Mouse (Mus musculus) kidney, postnatal 10 days (tissue): ENCODE measurements at regions not wholly inside any gene's neighbourhood (a gene's known extent, or its start where the extent isn't known, plus 50 kb on each side); places are given as distances from the start of the nearest gene placed in this dataset.

ENCODE experiments used
- DNase-seq: peaks from one replicate; pipeline ENCODE4 v3.0.0; 2021; ENCODE audit warnings: mixed read lengths

DNA sequence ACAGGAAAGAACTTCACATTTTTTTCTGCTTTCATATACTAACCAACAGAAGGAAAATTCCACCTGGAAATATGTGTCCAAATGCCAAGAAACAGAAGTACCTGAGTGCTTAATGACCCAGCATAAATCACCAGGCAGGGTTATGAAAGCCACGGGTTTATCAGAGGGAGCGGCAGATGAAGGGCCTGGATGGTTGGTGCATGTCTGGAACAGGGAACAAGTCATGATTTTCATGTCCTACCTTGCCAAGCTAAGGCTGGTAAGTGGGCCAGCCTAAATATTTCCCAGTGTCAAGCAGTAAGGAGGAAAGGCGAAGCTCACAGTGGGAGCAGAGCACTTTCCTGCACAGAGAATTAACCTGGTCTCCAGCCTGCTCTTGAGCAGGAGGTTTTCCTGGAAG lies 132.3 kb upstream of the Foxq1 start:
- DNase-seq: no peak

DNA sequence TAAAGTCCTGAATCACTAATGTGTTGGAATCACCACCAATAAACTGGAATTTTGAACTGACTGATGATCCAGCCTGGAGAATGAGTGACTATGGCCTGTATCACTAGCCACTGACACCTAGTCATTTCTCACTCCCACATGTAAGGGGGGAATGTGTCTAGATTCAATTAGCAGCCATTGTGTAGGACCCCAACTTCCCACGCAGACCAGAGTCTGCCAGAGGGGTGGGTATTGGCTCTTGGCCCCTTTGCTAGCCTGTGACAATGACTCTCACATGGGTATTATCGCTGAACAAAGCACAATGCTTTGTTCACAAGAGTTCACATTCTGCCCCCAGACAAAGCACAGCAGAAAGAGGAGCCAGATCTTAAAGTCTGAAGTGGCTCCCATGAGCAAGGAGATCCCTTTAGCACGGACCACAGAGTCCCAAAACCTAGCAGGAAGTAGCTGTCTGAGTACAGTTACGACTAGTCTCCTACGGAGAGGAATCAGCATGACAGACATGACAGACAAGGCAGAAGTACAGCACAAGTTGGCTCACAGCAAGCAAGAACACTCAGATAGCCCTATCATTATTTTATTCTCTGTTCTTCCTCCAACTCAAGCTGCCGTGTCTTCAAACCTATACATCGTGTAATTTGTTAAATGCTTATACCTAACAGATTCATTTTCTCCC lies 130.0 kb upstream of the Foxq1 start:
- no peak for DNase-seq

DNA sequence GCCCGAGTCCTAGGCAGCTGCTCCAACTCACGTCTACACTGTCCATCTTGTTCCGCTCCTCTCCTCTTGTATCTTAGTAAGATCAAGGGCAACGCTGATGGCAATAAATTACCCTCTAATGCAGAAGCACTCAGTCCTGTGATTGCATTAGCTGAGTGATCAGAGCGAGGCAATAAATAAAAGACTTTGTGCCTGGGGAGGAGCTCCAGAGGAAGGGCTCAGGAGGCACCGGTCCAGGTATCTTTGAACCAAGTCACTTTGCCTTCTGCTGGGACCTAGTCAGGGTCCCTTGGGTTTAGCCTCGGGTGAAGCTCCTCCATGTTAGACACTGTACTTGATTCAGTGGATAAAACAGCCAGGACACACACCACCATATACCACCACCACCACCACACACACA lies 119.5 kb upstream of the Foxq1 start:
- no peak for DNase-seq

GRCm38 (mm10) chr13:31439761-31440627 lies 115.9 kb upstream of the Foxq1 start:
- no peak for DNase-seq

DNA sequence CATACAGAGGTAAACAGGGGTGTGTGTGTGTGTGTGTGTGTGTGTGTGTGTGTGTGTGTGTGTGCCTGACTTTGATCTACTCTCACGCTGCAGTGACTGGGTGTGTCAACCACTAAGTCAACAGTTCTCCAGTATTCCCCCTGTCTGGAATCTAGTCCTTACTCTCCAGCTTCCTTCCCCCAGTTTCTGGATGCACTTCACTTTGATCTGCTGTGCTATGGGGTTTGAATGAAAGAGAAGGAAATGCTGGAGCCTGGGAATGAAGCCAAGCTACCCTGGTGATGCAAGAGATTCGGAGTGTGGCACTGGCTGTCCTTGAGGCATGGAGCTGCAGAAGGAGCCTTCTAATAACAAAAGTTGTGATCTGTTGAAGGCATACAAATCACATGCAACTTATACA lies 97.1 kb upstream of the Foxq1 start:
- DNase-seq: peak; percentile 15

DNA sequence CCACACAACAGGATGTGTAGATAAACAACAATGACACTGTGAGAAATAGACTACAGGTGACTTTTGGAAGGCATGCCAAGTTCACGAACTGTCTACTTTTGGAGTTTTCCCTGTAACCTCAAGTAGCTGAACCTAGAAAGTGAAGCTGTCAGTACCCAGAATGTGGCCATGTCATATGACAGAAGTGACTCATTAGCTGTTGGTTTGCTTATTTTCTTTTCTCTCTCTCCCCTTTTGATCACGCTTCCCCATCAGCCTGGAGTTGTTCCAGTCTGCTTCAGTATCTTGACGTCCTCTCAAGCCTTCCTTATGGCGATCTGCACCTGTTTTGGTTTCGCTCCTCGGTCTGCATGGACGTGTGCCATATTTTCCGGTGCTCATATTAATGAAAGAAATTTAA lies 90.8 kb upstream of the Foxq1 start:
- no peak for DNase-seq

DNA sequence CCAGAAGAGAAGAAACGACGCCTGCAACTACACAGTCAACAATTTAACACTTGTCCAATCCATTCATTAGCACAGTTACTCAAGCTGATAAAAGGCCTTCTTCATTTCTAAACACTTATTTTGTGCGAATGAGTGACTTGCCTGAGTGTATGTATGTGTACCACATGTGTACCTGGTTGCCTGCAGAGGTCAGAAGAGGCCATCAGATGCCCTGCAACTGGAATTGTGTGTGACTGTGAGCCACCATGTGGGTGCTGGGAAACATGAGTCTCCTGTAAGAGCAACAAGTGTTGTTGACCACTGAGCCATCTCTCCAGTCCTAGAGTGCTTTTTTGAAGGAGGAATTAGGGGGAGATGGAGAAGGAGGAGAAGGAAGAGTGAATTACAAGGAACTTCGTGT lies 90.2 kb upstream of the Foxq1 start:
- no peak for DNase-seq

- no peak for DNase-seq
Measured at GRCm38 (mm10) chr13:31468131-31468530, 87.8 kb upstream of the Foxq1 start.

GRCm38 (mm10) chr13:31468983-31469382 lies 87.0 kb upstream of the Foxq1 start:
- no peak for DNase-seq

DNA sequence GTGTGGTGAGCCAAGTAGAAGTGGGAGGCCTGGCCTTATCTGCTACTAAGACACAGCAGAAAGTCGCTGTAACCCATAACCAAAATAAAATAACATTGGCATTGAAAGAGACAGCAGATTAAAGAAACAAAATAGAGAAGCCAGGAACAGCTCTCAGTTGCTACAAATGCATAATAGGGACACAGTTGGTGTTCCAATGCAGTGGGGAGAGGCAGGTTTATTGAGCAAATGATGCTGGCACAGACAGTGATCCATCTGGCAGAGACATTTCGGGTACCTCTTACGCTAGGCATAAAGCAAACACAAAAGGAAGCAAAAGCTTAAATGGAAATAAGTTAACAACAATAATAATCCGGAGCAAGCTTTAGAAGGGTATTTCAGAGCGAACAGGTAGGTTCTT lies 83.6 kb upstream of the Foxq1 start:
- DNase-seq: no peak

DNA sequence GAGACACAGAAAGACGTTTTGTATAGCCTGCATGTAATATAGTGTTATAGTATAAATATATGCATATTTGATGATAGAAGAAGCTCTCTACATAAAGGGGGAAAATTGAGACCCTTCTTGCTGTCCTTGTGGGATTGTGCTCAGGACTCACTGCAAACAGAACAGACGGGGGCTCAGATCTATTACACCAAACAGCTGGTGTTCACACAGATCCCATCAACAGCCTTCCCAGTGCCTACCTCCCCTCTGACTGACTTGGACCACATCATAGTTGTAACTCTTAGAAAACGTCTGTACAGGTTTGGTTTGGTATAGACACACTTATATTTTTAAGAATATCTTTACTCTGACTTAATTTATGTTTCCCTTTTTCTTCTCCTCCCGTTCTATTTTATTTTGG lies 83.1 kb upstream of the Foxq1 start:
- DNase-seq: no peak

DNA sequence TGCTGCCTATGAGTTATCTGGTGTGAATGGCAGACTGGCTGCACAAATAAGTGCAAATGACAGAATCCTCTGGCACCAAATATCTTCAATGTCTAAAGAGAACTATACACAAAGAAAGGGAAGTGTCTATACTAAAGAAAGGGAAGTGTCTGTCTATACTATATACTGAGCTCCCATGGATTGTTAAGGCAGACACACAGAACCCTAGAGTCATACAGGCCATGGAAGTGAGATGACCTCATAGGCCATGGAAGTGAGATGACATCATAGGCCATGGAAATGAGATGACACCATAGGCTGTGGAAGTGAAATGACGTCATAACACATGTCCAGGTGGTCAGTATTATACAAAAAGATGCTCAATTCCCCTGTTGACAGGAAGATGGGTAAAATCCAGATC lies 82.7 kb upstream of the Foxq1 start:
- no peak for DNase-seq

GRCm38 (mm10) chr13:31475845-31476244 lies 80.1 kb upstream of the Foxq1 start:
- DNase-seq: peak; percentile 59

DNA sequence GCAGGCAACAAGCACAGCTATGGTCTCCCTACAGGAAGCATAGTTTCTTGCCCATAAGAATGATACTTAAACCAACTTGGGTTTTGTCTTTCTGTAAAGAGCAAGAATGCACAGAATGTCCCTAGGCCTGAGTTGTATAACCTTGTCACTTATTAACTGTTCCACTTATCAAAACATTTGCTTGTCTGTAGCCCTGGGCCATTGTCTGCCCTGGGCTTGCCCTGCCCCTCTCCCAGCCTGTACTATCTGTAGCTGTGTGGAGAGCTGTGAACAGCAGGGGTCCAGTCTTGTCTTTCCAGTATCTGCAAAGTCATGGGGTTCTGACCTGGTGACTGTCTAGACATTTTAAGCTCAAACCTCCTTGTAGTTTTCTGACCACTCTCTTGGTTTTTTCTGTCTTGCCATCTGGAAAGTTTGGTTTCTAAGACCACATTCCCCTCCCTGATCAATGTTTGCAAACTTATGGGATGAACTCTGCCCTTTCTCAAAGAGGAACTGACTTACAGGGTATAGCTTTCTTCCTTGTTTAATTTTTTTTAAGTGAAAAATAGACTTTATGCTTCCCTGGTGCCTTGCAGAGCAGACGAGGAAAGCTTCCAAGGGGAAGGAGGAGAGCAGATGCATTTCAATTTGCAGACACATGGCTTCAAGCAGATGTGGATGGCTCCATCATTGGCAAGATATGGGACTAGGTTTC lies 78.6 kb upstream of the Foxq1 start:
- DNase-seq: no peak

DNA sequence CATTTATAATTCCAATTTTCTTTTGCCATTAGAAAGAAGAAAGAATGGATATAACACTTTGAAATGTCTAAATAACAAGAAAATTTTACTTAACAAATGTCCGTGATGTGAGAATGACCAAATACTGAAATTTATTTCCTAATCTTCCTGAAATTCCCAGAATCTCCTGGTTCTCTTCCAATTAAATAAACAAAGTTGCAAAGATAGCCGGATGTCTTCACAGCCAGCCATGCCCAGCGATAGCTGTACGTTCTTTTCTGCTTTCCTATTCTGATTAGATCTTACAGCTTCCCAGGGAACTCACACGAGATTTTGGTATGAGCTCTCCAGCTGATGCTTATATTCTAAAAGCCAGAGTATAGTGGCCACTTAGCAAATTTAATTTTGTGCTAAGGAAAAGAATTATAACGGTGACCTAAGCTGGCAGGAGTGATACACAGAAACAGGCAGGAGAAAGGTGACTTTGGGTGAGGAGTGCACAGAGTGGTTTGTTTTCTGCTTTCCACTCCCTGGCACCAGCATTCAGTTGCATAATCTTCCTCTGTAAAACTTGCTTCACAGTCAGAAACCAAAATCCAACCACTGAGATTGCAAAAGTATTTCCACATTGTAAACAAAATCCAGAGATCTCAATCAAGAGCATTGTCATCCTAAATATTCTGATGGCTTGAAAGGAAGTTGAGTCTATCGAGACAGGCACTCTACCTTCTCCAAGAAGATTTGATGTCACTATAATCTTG lies 74.7 kb upstream of the Foxq1 start:
- DNase-seq: no peak

DNA sequence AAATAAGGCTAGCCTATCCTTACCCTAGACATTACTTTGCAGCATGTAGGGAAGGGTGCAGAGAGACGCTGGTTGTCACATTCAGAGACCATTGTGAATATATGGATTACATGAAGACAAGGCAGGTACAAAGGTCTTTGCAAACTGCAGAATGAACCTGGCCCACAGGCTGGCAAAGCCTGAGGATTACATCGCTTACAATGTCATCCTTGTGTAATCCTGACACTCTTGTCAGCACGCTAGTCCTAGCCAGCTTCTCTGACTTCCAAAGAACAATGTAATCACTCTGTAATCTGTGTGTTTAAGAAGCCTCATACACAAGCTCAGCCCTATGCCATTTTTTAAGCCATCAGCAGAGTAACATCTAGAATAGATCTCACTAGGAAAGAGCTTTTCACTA lies 69.6 kb upstream of the Foxq1 start:
- DNase-seq: no peak

DNA sequence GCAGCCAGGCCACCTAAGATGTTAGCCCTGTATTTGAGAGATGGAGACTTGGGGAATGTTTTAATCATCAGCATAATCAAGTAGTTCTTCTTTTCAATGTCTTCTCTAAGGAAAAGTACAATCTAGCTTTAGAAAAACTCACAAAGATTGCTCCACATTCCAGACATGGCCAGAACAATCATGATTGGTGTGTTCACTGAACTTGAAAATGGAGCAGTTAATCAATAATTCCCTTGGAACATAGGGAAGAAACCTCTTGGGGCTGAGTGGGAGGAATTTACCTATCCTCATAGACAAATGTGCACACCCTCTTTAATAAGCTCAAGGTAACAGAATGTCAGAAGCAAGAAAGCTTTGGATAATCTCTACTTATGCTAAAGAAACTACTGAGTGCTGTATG lies 67.7 kb upstream of the Foxq1 start:
- no peak for DNase-seq

DNA sequence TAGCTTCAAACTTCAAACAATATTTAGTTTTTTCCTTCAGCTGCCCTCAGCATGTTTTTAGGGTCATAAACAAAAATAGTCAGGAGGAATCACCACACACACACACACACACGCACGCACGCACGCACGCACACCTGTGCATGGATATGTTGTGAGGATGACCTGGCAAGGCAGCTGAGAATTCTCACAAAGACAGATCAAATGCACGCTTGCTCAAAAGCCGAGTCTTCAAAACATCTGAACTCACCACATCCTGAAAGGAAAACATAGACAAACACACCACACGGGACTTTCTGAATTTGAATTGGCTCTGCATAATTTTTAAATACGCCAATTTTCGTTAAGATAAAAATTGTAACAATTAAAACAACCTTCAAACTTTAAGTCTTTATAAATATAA lies 52.7 kb upstream of the Foxq1 start:
- DNase-seq: no peak

- DNase-seq: no peak
Measured at GRCm38 (mm10) chr13:31503832-31504231, 52.1 kb upstream of the Foxq1 start.

DNA sequence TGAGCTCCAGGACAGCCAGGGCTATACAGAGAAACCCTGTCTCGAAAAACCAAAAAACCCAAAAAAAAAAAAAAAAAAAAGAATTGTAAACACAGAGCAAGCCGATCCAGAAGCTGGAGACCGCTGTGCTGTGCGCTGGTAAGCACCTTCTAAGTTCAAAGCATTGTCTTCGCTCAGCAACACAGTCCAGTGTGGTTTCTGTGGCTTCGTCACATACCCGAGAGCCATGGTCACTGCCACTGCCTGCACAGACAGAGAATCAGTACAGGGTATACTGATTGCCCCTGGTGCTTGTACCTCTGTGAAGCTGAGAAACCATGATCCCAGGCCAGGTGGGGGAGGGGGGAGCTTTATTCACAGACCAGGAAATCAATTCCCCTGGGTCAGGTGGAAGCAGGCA lies 51.6 kb upstream of the Foxq1 start:
- peak; percentile 12 for DNase-seq

DNA sequence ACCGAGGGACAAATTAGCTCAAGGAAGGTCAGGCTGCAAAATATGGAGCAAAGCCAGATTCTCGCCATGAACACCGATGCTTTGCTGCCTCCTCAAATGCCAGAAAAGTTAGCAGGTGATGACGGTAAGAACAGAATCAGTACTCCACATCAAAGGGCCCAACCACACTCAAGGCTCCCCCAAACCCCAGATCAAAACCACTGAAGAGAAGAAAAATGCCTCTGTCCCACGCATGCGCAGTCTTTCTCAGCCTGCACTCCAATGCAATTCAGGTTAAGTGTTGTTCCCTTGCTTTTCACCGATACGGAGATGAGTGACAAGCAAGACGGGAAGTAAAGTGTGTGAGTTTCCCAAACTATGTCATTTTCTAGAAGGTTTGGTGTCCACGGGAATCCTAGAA lies 50.5 kb upstream of the Foxq1 start:
- no peak for DNase-seq
